Mouse (Mus musculus): ENCODE measurements around the gene Shisa9. TPM values are rescaled to one million over a fixed set of nuclear protein-coding genes. Genes with fewer than 3 reads are reported as not detected.

Shisa9 gene
- polyA plus RNA-seq, 1 experiment from 2014 or later, result 2.5 TPM

DNA sequence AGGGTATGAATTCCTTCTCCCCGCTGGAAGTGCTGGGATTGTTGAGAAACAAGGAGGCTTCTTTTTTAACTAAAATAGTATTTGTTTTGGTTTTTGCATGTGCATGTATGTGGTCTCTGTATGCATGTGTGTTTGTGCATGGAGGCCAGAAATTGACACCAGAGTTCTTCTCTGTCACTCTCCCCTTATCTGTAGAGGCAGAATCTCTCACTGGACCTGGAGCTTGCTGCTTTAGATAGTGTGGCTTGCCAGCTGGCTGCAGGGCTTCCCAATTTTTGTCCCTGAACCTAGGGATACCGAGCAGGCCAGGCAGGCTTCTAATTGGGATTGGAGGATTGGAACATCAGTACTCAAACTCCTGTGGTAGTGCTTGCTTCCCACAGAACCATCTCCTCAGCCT, 99.2 kb downstream of the Shisa9 start:
- no peaks in the 10 kb centered on the region for H3K36me3 ChIP-seq
- H3K4me1 ChIP-seq, result no peaks in the 10 kb centered on the region
- H3K9me3 ChIP-seq (replicated peaks), result no peaks in the 10 kb centered on the region
- no peak overlapping the region for H3K4me3 ChIP-seq
- H3K27ac ChIP-seq, result no peak overlapping the region
- WGBS, result 83% methylated on average over 2 of the region's 2 CpGs
- no peak for ATAC-seq (ENCODE audit: low FRiP score)
- H3K27me3 ChIP-seq, result no peaks in the 10 kb centered on the region
- no peak overlapping the region for H3K4me2 ChIP-seq (replicated peaks)
- H3K9ac ChIP-seq, result no peak overlapping the region

- 83% methylated on average over 5 of the region's 5 CpGs for WGBS
These were observed 106.8 kb downstream of the Shisa9 start for GRCm38 (mm10) chr16:12090604-12091235.

DNA sequence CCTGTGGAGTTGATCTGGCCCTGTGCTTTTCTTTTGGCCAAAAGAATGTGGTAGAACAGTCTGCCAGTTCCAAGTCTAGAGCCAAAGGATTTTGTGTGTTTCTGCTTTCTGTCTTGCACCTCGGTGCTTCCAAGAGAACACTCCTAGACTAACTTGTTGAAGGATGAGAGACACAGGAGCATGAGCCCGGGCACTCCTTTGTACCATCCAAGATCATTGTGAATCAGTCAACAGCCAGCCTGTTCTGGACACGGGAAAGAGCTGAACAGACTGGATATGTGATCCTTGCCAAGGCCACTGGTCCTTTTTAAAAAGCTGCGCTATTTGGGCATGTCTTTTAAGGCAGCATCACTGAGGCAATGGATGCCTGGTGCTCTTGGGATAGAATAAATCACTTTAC, 109.3 kb downstream of the Shisa9 start:
- H3K4me3 ChIP-seq, result no peak overlapping the region
- H3K9me3 ChIP-seq (replicated peaks), result no peaks in the 10 kb centered on the region
- no peak overlapping the region for H3K4me2 ChIP-seq (replicated peaks)
- 81% methylated on average over 4 of the region's 4 CpGs for WGBS
- no peak overlapping the region for H3K9ac ChIP-seq
- no peak overlapping the region for H3K27ac ChIP-seq
- peaks cover 3% of the 10 kb centered on the region; the same call in 1 of the 2 replicates for H3K4me1 ChIP-seq
- no peaks in the 10 kb centered on the region for H3K27me3 ChIP-seq
- H3K36me3 ChIP-seq, result no peaks in the 10 kb centered on the region
- ATAC-seq (ENCODE audit: low FRiP score), result no peak

More at GRCm38 (mm10) chr16:12090604-12091235, 106.8 kb downstream of the Shisa9 start:
- H3K4me1 ChIP-seq, result peaks cover 3% of the 10 kb centered on the region; the same call in 1 of the 2 replicates
- no peak for ATAC-seq (ENCODE audit: low FRiP score)
- H3K36me3 ChIP-seq, result no peaks in the 10 kb centered on the region
- no peaks in the 10 kb centered on the region for H3K27me3 ChIP-seq
- H3K9me3 ChIP-seq (replicated peaks), result no peaks in the 10 kb centered on the region
- no peak overlapping the region for H3K4me2 ChIP-seq (replicated peaks)
- no peak overlapping the region for H3K9ac ChIP-seq
- H3K27ac ChIP-seq, result no peak overlapping the region
- H3K4me3 ChIP-seq, result no peak overlapping the region

DNA sequence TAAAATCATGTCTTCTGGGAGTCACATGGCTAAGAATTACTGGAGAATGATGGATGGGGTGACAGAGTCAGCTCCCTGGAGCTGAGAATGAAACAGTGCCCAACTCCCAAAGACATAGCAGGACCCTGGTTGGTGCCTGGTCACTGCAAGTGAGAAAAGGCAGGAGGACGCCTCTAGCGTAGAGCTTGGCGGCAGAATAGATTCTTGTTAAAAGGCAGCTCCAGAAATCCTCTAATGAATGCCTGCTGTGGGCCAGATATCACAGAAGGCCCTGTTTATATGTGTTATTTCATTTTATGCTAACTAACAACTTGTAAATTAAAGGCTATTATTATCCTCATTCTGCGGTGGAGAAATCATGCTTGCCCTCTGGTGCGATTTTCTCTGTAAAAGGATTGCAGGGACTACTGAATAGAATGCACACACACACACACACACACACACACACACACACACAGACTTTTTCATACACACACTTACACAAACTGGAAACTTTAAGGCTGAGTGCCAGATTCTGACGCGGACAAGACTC, 110.9 kb downstream of the Shisa9 start:
- WGBS, result 73% methylated on average over 7 of the region's 7 CpGs
- H3K27ac ChIP-seq, result no peak overlapping the region
- no peaks in the 10 kb centered on the region for H3K9me3 ChIP-seq (replicated peaks)
- ATAC-seq (ENCODE audit: low FRiP score), result no peak
- H3K4me1 ChIP-seq, result peaks cover 3% of the 10 kb centered on the region; the same call in 1 of the 2 replicates
- no peak overlapping the region for H3K9ac ChIP-seq
- no peaks in the 10 kb centered on the region for H3K36me3 ChIP-seq
- H3K27me3 ChIP-seq, result no peaks in the 10 kb centered on the region
- no peak overlapping the region for H3K4me2 ChIP-seq (replicated peaks)
- no peak overlapping the region for H3K4me3 ChIP-seq

- H3K36me3 ChIP-seq, result no peaks in the 10 kb centered on the region
- H3K27me3 ChIP-seq, result no peaks in the 10 kb centered on the region
- no peaks in the 10 kb centered on the region for H3K9me3 ChIP-seq (replicated peaks)
- no peak for ATAC-seq (ENCODE audit: low FRiP score)
- H3K9ac ChIP-seq, result no peak overlapping the region
- H3K4me3 ChIP-seq, result no peak overlapping the region
- H3K27ac ChIP-seq, result no peak overlapping the region
- no peak overlapping the region for H3K4me2 ChIP-seq (replicated peaks)
- 67% methylated on average over 2 of the region's 2 CpGs for WGBS
- peaks cover 3% of the 10 kb centered on the region; the same call in 1 of the 2 replicates for H3K4me1 ChIP-seq
These were observed 111.5 kb downstream of the Shisa9 start for GRCm38 (mm10) chr16:12095365-12095764.

GRCm38 (mm10) chr16:12108436-12108835, 124.5 kb downstream of the Shisa9 start:
- H3K9ac ChIP-seq, result no peak overlapping the region
- H3K27ac ChIP-seq, result no peak overlapping the region
- WGBS, result 90% methylated on average over 4 of the region's 4 CpGs
- H3K9me3 ChIP-seq (replicated peaks), result no peaks in the 10 kb centered on the region
- ATAC-seq (ENCODE audit: low FRiP score), result no peak
- H3K4me1 ChIP-seq, result no peaks in the 10 kb centered on the region
- H3K4me2 ChIP-seq (replicated peaks), result no peak overlapping the region
- H3K36me3 ChIP-seq, result no peaks in the 10 kb centered on the region
- no peak overlapping the region for H3K4me3 ChIP-seq
- no peaks in the 10 kb centered on the region for H3K27me3 ChIP-seq

DNA sequence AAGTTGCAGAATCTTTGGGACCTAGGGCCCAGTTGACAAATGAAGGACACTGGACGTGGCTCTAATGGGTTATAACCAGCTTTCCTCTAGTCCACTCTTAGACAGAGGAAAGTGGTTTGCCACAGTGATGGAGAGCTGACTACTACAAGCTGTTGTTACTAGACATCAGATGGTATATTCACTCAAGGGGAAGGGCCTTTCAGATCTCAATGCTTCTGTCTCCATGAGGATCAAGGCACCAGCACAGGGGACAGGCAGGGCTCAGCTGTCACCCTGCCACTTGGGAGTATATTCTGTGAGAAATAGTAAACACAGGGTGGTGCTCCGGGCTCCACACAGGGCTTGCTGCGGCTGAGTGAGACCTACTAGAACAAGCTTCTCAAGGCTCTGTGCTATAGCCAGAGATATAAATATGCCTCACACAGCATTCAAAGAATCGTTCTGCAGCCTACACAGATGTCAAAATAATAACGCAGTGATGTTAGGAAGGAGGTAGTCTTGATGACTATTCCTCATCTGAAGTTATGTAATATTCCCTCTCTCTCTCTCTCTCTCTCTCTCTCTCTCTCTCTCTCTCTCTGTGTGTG, 127.0 kb downstream of the Shisa9 start:
- 87% methylated on average over 5 of the region's 5 CpGs for WGBS
- no peak overlapping the region for H3K4me2 ChIP-seq (replicated peaks)
- H3K9ac ChIP-seq, result no peak overlapping the region
- no peak overlapping the region for H3K4me3 ChIP-seq
- H3K36me3 ChIP-seq, result no peaks in the 10 kb centered on the region
- no peak for ATAC-seq (ENCODE audit: low FRiP score)
- peaks cover 5% of the 10 kb centered on the region; the same call in 1 of the 2 replicates for H3K4me1 ChIP-seq
- no peaks in the 10 kb centered on the region for H3K27me3 ChIP-seq
- no peak overlapping the region for H3K27ac ChIP-seq
- H3K9me3 ChIP-seq (replicated peaks), result no peaks in the 10 kb centered on the region

DNA sequence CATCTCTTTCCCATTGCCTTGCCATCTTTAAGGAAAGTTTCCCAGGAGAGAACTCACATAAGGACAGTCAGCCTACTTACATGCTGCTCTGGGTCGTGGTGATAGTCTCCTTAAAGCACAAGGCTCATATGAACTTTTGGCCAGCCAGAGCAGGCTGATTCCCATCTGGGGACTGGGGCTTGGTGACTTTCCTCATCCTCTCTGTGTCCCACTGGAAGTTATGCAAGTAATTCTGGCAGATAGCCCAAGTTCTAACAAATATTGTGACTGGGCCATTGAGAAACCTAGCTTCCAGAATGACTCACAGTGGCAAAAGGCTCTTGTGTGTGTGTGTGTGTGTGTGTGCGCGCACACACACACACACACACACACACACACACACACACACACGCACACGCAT, 130.5 kb downstream of the Shisa9 start:
- no peak overlapping the region for H3K4me2 ChIP-seq (replicated peaks)
- H3K9ac ChIP-seq, result no peak overlapping the region
- no peak overlapping the region for H3K4me3 ChIP-seq
- H3K9me3 ChIP-seq (replicated peaks), result no peaks in the 10 kb centered on the region
- H3K36me3 ChIP-seq, result no peaks in the 10 kb centered on the region
- 86% methylated on average over 5 of the region's 5 CpGs for WGBS
- no peak overlapping the region for H3K27ac ChIP-seq
- H3K4me1 ChIP-seq, result peaks cover 5% of the 10 kb centered on the region; the same call in 1 of the 2 replicates
- ATAC-seq (ENCODE audit: low FRiP score), result no peak
- no peaks in the 10 kb centered on the region for H3K27me3 ChIP-seq

- WGBS, result 46% methylated on average over 7 of the region's 7 CpGs
These were observed 131.3 kb downstream of the Shisa9 start for GRCm38 (mm10) chr16:12115040-12115856.

DNA sequence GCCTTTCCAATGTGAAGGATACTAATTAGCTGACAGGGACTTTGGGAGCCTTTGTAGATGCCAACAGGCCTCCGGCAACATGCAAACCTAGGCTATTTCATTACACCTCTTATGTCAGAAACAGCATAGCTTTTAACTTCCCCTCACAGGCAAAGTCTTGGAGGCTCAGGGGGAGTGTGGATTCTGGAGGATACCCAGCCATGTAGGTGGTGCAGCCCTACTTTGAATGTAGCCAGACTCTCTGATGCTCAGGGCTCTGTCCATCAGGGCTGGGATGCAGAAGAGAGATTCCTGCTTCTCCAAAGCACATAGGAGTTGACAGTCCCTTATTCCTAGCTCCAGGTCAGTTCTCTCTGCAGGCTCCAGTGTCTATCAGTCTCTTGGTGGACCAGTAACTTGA, 133.0 kb downstream of the Shisa9 start:
- Histone ChIP-seq H3K9me3 (replicated peaks) (no peaks in the 10 kb centered on the region), H3K4me1 (peaks cover 5% of the 10 kb centered on the region; the same call in 1 of the 2 replicates), H3K4me2 (replicated peaks) (no peak overlapping the region), H3K27me3 (no peaks in the 10 kb centered on the region), H3K4me3 (no peak overlapping the region), H3K27ac (no peak overlapping the region), H3K36me3 (no peaks in the 10 kb centered on the region), H3K9ac (no peak overlapping the region)
- 90% methylated on average over 1 of the region's 1 CpGs for WGBS
- ATAC-seq (ENCODE audit: low FRiP score), result no peak

More at GRCm38 (mm10) chr16:12115040-12115856, 131.3 kb downstream of the Shisa9 start:
- Histone ChIP-seq H3K4me2 (replicated peaks) (no peak overlapping the region), H3K9me3 (replicated peaks) (no peaks in the 10 kb centered on the region), H3K4me1 (peaks cover 5% of the 10 kb centered on the region; the same call in 1 of the 2 replicates), H3K9ac (no peak overlapping the region), H3K4me3 (no peak overlapping the region), H3K36me3 (no peaks in the 10 kb centered on the region), H3K27me3 (no peaks in the 10 kb centered on the region), H3K27ac (no peak overlapping the region)
- peak; percentile 48; the same call in 1 of the 2 replicates for ATAC-seq (ENCODE audit: low FRiP score)

DNA sequence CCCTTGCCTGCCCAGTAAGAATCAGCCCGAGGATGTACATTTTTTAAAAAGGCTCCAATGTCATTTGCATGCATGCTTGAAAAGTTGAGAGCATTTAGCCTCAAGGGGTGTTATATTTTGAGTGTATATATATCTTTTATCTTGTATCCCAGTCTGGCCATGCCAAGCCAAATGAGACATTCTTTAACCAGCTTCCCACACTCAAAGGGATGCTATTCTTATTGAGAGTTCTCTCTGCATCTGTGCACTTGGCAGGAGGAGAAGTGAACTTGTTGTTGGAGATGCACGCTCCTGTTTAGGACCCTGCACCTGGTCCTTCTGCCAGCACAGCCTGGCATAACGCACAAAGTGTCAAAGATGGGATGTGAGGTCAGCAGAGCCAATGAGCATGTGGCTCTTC, 135.6 kb downstream of the Shisa9 start:
- ATAC-seq (ENCODE audit: low FRiP score), result no peak

DNA sequence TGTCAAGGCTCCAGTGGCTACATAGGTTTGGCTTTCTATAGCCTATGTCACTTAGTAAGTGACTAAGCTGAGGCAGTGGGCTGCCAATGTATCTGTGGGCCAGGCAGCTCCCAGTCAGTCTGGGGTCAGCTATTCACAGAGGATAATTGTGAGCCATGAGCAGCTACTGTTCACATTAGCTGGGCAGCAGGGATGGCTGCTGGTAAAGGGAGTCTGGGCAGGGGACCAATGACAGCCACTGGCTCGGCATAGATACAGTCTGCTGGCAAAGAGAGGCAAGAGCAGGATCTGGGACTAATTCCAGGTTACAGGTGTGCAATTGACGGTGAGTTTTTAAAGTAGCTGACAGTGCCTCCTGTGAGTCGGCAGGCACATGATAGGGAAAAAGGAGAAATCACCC, 145.9 kb downstream of the Shisa9 start:
- H3K27me3 ChIP-seq, result no peaks in the 10 kb centered on the region
- H3K9ac ChIP-seq, result no peak overlapping the region
- H3K4me1 ChIP-seq, result no peaks in the 10 kb centered on the region
- WGBS, result 84% methylated on average over 3 of the region's 3 CpGs
- no peak for ATAC-seq (ENCODE audit: low FRiP score)
- no peaks in the 10 kb centered on the region for H3K9me3 ChIP-seq (replicated peaks)
- no peaks in the 10 kb centered on the region for H3K36me3 ChIP-seq
- no peak overlapping the region for H3K27ac ChIP-seq
- no peak overlapping the region for H3K4me2 ChIP-seq (replicated peaks)
- no peak overlapping the region for H3K4me3 ChIP-seq

More for the DNA sequence above, 135.6 kb downstream of the Shisa9 start:
- Histone ChIP-seq H3K27me3 (no peaks in the 10 kb centered on the region), H3K4me1 (peaks cover 5% of the 10 kb centered on the region; the same call in 1 of the 2 replicates), H3K27ac (no peak overlapping the region), H3K36me3 (no peaks in the 10 kb centered on the region), H3K9me3 (replicated peaks) (no peaks in the 10 kb centered on the region), H3K4me2 (replicated peaks) (no peak overlapping the region), H3K4me3 (no peak overlapping the region), H3K9ac (no peak overlapping the region)
- 83% methylated on average over 3 of the region's 3 CpGs for WGBS
